Mouse (Mus musculus): Measurements from ENCODE around the gene Kpna7. TPM values are rescaled to one million over a fixed set of nuclear protein-coding genes. Genes with fewer than 3 reads are reported as not detected.

Gene Kpna7
- polyA plus RNA-seq, 1 experiment from 2014 or later: not detected

GRCm38 (mm10) chr5:144946032-144946431 lies 137.8 kb downstream of the Kpna7 start:
- Histone ChIP-seq H3K9me3 (no peaks in the 10 kb centered on the region), H3K36me3 (no peaks in the 10 kb centered on the region), H3K27ac (no peak overlapping the region), H3K4me3 (no peak overlapping the region), H3K4me1 (replicated peaks) (peaks cover 45% of the 10 kb centered on the region), H3K27me3 (no peaks in the 10 kb centered on the region), H3K4me2 (no peak overlapping the region), H3K9ac (no peak overlapping the region)
- 82% methylated on average over 4 of the region's 4 CpGs for WGBS
- ATAC-seq (ENCODE audit: low FRiP score): no peak

- peaks cover 48% of the 10 kb centered on the region for H3K4me1 ChIP-seq (replicated peaks)
- no peaks in the 10 kb centered on the region for H3K36me3 ChIP-seq
- H3K4me3 ChIP-seq: no peak overlapping the region
- H3K27me3 ChIP-seq: no peaks in the 10 kb centered on the region
- H3K9me3 ChIP-seq: no peaks in the 10 kb centered on the region
- ATAC-seq (ENCODE audit: low FRiP score): no peak
- WGBS: 93% methylated on average over 7 of the region's 7 CpGs
- no peak overlapping the region for H3K27ac ChIP-seq
- no peak overlapping the region for H3K9ac ChIP-seq
- H3K4me2 ChIP-seq: no peak overlapping the region
These were observed 138.9 kb downstream of the Kpna7 start for GRCm38 (mm10) chr5:144944932-144945331.

- 93% methylated on average over 4 of the region's 4 CpGs for WGBS
- no peak for ATAC-seq (ENCODE audit: low FRiP score)
- Histone ChIP-seq H3K36me3 (no peaks in the 10 kb centered on the region), H3K9me3 (no peaks in the 10 kb centered on the region), H3K27me3 (no peaks in the 10 kb centered on the region), H3K27ac (no peak overlapping the region), H3K4me2 (no peak overlapping the region), H3K9ac (no peak overlapping the region), H3K4me1 (replicated peaks) (peaks cover 47% of the 10 kb centered on the region), H3K4me3 (no peak overlapping the region)
These were observed 139.5 kb downstream of the Kpna7 start for GRCm38 (mm10) chr5:144944370-144944769.

- H3K9me3 ChIP-seq: no peaks in the 10 kb centered on the region
- no peak overlapping the region for H3K4me3 ChIP-seq
- H3K4me1 ChIP-seq (replicated peaks): peaks cover 39% of the 10 kb centered on the region
- H3K9ac ChIP-seq: no peak overlapping the region
- H3K36me3 ChIP-seq: no peaks in the 10 kb centered on the region
- no peak overlapping the region for H3K27ac ChIP-seq
- no peaks in the 10 kb centered on the region for H3K27me3 ChIP-seq
- 88% methylated on average over 6 of the region's 6 CpGs for WGBS
- no peak for ATAC-seq (ENCODE audit: low FRiP score)
- no peak overlapping the region for H3K4me2 ChIP-seq
These were observed 140.5 kb downstream of the Kpna7 start for GRCm38 (mm10) chr5:144943346-144943745.

GRCm38 (mm10) chr5:144942431-144942830 lies 141.4 kb downstream of the Kpna7 start:
- ATAC-seq (ENCODE audit: low FRiP score): no peak
- Histone ChIP-seq H3K27me3 (no peaks in the 10 kb centered on the region), H3K4me1 (replicated peaks) (peaks cover 33% of the 10 kb centered on the region), H3K4me3 (no peak overlapping the region), H3K27ac (no peak overlapping the region), H3K36me3 (no peaks in the 10 kb centered on the region), H3K9me3 (no peaks in the 10 kb centered on the region), H3K4me2 (no peak overlapping the region), H3K9ac (no peak overlapping the region)
- WGBS: 74% methylated on average over 9 of the region's 9 CpGs

- Histone ChIP-seq H3K27ac (peak overlapping the region; percentile 49), H3K27me3 (no peaks in the 10 kb centered on the region), H3K4me3 (no peak overlapping the region), H3K4me1 (replicated peaks) (peaks cover 37% of the 10 kb centered on the region), H3K36me3 (no peaks in the 10 kb centered on the region), H3K9ac (0 out of 2 replicates have a peak overlapping the region, but pooled peaks have one; percentile 30), H3K4me2 (0 out of 2 replicates have a peak overlapping the region, but pooled peaks have one; percentile 13), H3K9me3 (no peaks in the 10 kb centered on the region)
- peak; percentile 55 for ATAC-seq (ENCODE audit: low FRiP score)
- 58% methylated on average over 3 of the region's 3 CpGs for WGBS
These were observed 142.9 kb downstream of the Kpna7 start for GRCm38 (mm10) chr5:144940904-144941303.

- WGBS: 92% methylated on average over 2 of the region's 2 CpGs
- ATAC-seq (ENCODE audit: low FRiP score): no peak
- Histone ChIP-seq H3K36me3 (no peaks in the 10 kb centered on the region), H3K4me1 (replicated peaks) (peaks cover 58% of the 10 kb centered on the region), H3K9me3 (no peaks in the 10 kb centered on the region), H3K9ac (no peak overlapping the region), H3K27me3 (no peaks in the 10 kb centered on the region), H3K27ac (no peak overlapping the region), H3K4me3 (no peak overlapping the region), H3K4me2 (no peak overlapping the region)
These were observed 146.5 kb downstream of the Kpna7 start for GRCm38 (mm10) chr5:144937304-144937703.

Other genes starting within 250 kb of the Kpna7 start
- 28.2 and 28.4 TPM in 2 replicates for gene Smurf1, start 118.2 kb downstream of the Kpna7 start, polyA plus RNA-seq (2015; fragmentation: Nextera tagmentation; extraction: Ambion mirVana)
- gene Gm4871, start 51.3 kb downstream of the Kpna7 start, polyA plus RNA-seq (2015; fragmentation: Nextera tagmentation; extraction: Ambion mirVana): not detected in 2 replicates
- not detected in 2 replicates for gene 1700018F24Rik, start 41.0 kb downstream of the Kpna7 start, polyA plus RNA-seq (2015; fragmentation: Nextera tagmentation; extraction: Ambion mirVana)
- 249 and 252 TPM in 2 replicates for gene Arpc1a, start 200 bp downstream of the Kpna7 start, polyA plus RNA-seq (2015; fragmentation: Nextera tagmentation; extraction: Ambion mirVana)
- gene Arpc1b, start 30.2 kb upstream of the Kpna7 start, polyA plus RNA-seq (2015; fragmentation: Nextera tagmentation; extraction: Ambion mirVana): 81.4 TPM in 2 replicates
- 136 and 140 TPM in 2 replicates for gene Pdap1, start 56.2 kb upstream of the Kpna7 start, polyA plus RNA-seq (2015; fragmentation: Nextera tagmentation; extraction: Ambion mirVana)
- 213 and 218 TPM in 2 replicates for gene Bud31, start 56.3 kb upstream of the Kpna7 start, polyA plus RNA-seq (2015; fragmentation: Nextera tagmentation; extraction: Ambion mirVana)
- gene Ptcd1, start 83.1 kb upstream of the Kpna7 start, polyA plus RNA-seq (2015; fragmentation: Nextera tagmentation; extraction: Ambion mirVana): 20.9 and 22.4 TPM in 2 replicates
- gene Cpsf4, start 83.2 kb upstream of the Kpna7 start, polyA plus RNA-seq (2015; fragmentation: Nextera tagmentation; extraction: Ambion mirVana): 52.3 and 53.4 TPM in 2 replicates
- gene Atp5j2, start 108.0 kb upstream of the Kpna7 start, polyA plus RNA-seq (2015; fragmentation: Nextera tagmentation; extraction: Ambion mirVana): 693 and 710 TPM in 2 replicates
- gene Zkscan14, start 117.8 kb upstream of the Kpna7 start, polyA plus RNA-seq (2015; fragmentation: Nextera tagmentation; extraction: Ambion mirVana): 13.6 and 15.6 TPM in 2 replicates
- 14.8 and 17.1 TPM in 2 replicates for gene Zkscan5, start 120.5 kb upstream of the Kpna7 start, polyA plus RNA-seq (2015; fragmentation: Nextera tagmentation; extraction: Ambion mirVana)
- gene Zfp655, start 147.7 kb upstream of the Kpna7 start, polyA plus RNA-seq (2015; fragmentation: Nextera tagmentation; extraction: Ambion mirVana): 34.6 and 38.3 TPM in 2 replicates
- 0.74 and 1.0 TPM in 2 replicates for gene Zscan25, start 196.5 kb upstream of the Kpna7 start, polyA plus RNA-seq (2015; fragmentation: Nextera tagmentation; extraction: Ambion mirVana)

Data from hindbrain, embryonic 13.5 days (tissue).